Mouse (Mus musculus) heart, postnatal 0 days (tissue): ENCODE measurements at regions not wholly inside any gene's neighbourhood (a gene's known extent, or its start where the extent isn't known, plus 50 kb on each side); places are given as distances from the start of the nearest gene placed in this dataset.

Source experiments
- ATAC-seq: fragments of 200-750 bp; cut with Nextera tagmentation; 2 replicates; pipeline ENCODE4 v1.8.0; 2017; ENCODE audit warnings: low read depth, moderate number of reproducible peaks, moderate library complexity; ENCODE audit not compliant: insufficient read depth
- DNase-seq: peaks from one replicate; pipeline ENCODE4 v3.0.0-alpha.2; 2016; ENCODE audit warnings: low spot score
- H3K27ac ChIP-seq: fragments of 300-500 bp; sonication (generic); 2 replicates; pipeline ENCODE4 v1.5.1; 2014; ENCODE audit warnings: low read depth, mild to moderate bottlenecking
- H3K27me3 ChIP-seq: fragments of 300-500 bp; sonication (generic); 2 replicates; pipeline ENCODE4 v1.6.1; 2014; ENCODE audit warnings: low read length, mixed read lengths; ENCODE audit not compliant: control insufficient read depth, insufficient read depth
- H3K36me3 ChIP-seq: fragments of 300-500 bp; sonication (generic); replicated peaks from 2 replicates; pipeline ENCODE4 v1.6.1; 2014; ENCODE audit warnings: low read length, mixed read lengths; ENCODE audit not compliant: control insufficient read depth, insufficient read depth
- H3K4me1 ChIP-seq: fragments of 300-500 bp; sonication (generic); 2 replicates; pipeline ENCODE4 v1.6.1; 2014; ENCODE audit warnings: antibody characterized with exemption; ENCODE audit not compliant: control insufficient read depth, insufficient read depth
- H3K4me2 ChIP-seq: fragments of 300-500 bp; sonication (generic); 2 replicates; pipeline ENCODE4 v1.6.1; 2014; ENCODE audit warnings: low read depth, mild to moderate bottlenecking, low read length, moderate library complexity
- H3K4me3 ChIP-seq: fragments of 300-500 bp; sonication (generic); 2 replicates; pipeline ENCODE4 v1.5.1; 2014; ENCODE audit warnings: low read depth, low read length
- H3K9ac ChIP-seq: fragments of 300-500 bp; sonication (generic); replicated peaks from 2 replicates; pipeline ENCODE4 v1.6.1; 2014; ENCODE audit warnings: low read depth, low read length, mixed read lengths
- H3K9me3 ChIP-seq: fragments of 300-500 bp; sonication (generic); replicated peaks from 2 replicates; pipeline ENCODE4 v1.6.1; 2016; ENCODE audit warnings: low read length; ENCODE audit not compliant: control insufficient read depth
- CTCF ChIP-seq: IDR thresholded peaks from 2 replicates; pipeline ENCODE4 v1.5.1; 2016; ENCODE audit warnings: antibody characterized with exemption, control low read depth, low read depth
- EP300 ChIP-seq: IDR thresholded peaks from 2 replicates; pipeline ENCODE4 v1.6.1; 2016; ENCODE audit warnings: antibody characterized with exemption, low read depth
- WGBS: fragments of 180-500 bp; shearing (Covaris S2); extraction: QIAGEN DNeasy Blood & Tissue Kit; methylation state at CpG from one replicate; pipeline ENCODE4 v1.1.7; 2014; 5-methylcytosine and 5-hydroxymethylcytosine counted together

DNA sequence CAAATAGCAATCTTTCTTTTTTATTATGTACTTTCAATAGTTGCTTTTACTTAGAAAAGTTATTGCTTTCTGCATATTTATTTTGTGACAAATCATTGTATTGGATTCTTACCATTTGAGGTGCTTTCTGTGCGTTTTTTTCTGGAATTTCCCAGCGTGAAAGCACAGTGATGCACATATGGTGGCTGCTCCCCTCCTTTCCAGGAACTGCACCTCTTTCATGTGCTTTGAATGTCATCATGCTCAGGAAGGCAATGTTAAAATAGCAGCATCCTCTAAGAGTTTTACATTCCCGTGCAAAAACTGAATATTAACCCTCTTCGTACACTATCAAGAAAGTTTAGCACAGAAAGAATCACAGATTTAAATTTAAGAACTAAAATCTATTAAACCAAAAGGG, 279.8 kb upstream of the Eif4g2 start:
- H3K4me3 ChIP-seq, result no peak overlapping the region
- H3K27me3 ChIP-seq, result no peaks in the 10 kb centered on the region
- WGBS, result 70% methylated on average over 4 of the region's 4 CpGs
- ATAC-seq, result no peak
- TF ChIP-seq EP300 (no peak), CTCF (no peak)
- DNase-seq, result no peak
- H3K4me1 ChIP-seq, result no peaks in the 10 kb centered on the region
- H3K9me3 ChIP-seq, result no peaks in the 10 kb centered on the region
- H3K27ac ChIP-seq, result no peak overlapping the region
- no peak overlapping the region for H3K4me2 ChIP-seq
- H3K9ac ChIP-seq, result no peak overlapping the region
- H3K36me3 ChIP-seq, result no peaks in the 10 kb centered on the region

DNA sequence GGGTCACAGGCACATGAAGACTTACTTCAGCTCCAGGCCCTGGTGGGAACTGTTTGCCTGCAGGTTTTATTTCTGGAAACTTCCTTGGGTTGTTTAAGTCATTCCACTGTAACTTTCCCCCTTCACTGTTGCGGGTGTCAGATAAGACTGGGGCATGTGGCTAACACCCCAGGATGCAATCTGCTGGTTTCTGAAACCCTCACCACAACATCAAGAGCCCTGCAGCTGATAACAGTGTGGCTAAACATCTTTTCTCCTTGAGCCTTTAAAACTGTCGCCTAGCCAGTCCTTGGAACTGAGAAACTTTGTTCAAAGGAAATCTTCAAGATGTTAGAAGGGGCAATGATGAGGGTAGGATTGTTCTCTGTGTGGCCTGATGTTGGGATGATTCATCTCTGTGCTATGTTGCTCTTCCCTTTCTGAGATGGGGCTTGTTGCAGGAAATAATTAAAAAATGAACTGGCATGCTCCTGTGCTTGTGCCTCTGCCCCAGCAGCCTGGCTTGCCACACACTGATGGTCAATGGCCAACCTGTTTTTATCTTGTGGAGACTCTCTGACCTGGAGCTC, 272.3 kb upstream of the Eif4g2 start:
- Histone ChIP-seq H3K4me2 (no peak overlapping the region), H3K36me3 (no peaks in the 10 kb centered on the region), H3K9me3 (no peaks in the 10 kb centered on the region), H3K4me1 (peaks cover 8% of the 10 kb centered on the region; the same call in 1 of the 2 replicates), H3K4me3 (no peak overlapping the region), H3K9ac (no peak overlapping the region), H3K27me3 (no peaks in the 10 kb centered on the region), H3K27ac (no peak overlapping the region)
- no peak for DNase-seq
- no peak for TF ChIP-seq EP300
- no peak for TF ChIP-seq CTCF
- ATAC-seq, result no peak
- 17% methylated on average over 2 of the region's 2 CpGs for WGBS

DNA sequence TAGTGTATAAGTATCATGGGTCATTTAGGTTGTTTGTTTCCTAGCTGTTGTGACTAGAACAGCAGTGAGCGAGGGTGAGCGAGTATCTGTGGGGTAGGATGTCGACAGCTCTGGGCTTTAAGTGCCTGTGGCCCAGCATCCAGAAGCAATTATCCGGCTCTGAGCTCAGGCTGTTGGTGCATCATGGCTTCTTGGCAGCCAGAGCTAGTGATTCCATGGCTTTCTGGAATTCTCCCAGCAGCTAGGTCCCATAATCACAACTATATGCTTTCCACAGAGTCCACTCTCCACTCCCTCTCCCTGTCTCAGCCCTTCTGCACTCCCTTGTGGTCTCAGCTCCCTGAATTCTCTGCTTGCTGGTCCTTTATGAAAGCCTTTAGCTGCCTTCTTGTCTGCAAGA, 271.2 kb upstream of the Eif4g2 start:
- H3K27ac ChIP-seq, result no peak overlapping the region
- TF ChIP-seq CTCF (no peak), EP300 (no peak)
- no peaks in the 10 kb centered on the region for H3K27me3 ChIP-seq
- H3K9ac ChIP-seq, result no peak overlapping the region
- DNase-seq (no peak), ATAC-seq (no peak)
- H3K4me1 ChIP-seq, result peaks cover 8% of the 10 kb centered on the region; the same call in 1 of the 2 replicates
- H3K36me3 ChIP-seq, result no peaks in the 10 kb centered on the region
- H3K4me3 ChIP-seq, result no peak overlapping the region
- H3K9me3 ChIP-seq, result no peaks in the 10 kb centered on the region
- 61% methylated on average over 4 of the region's 4 CpGs for WGBS
- no peak overlapping the region for H3K4me2 ChIP-seq

DNA sequence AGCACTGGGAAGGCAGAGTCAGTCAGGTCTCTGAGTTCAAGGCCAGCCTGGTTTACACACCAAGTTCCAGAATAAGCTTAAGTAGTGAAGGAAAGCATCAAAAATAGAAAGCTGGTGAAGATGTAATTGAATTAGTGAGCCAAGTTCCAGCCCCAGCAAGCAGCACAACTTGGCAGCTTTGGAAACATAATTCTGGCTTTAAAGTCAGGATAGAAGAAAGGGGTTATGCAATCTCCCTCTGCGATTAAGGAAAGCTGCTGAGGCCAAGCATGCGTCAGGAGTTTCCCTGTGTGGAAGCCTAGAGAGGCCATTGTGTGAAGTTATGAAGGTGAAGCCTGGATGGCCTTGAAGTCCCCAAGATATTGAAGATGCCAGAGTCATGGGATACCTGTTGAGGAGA, 269.3 kb upstream of the Eif4g2 start:
- Histone ChIP-seq H3K27ac (no peak overlapping the region), H3K9ac (no peak overlapping the region), H3K36me3 (no peaks in the 10 kb centered on the region), H3K4me2 (no peak overlapping the region), H3K9me3 (no peaks in the 10 kb centered on the region), H3K4me3 (no peak overlapping the region), H3K27me3 (no peaks in the 10 kb centered on the region), H3K4me1 (peaks cover 8% of the 10 kb centered on the region; the same call in 1 of the 2 replicates)
- 71% methylated on average over 2 of the region's 2 CpGs for WGBS
- TF ChIP-seq EP300, result no peak
- TF ChIP-seq CTCF, result no peak
- no peak for DNase-seq
- no peak for ATAC-seq

DNA sequence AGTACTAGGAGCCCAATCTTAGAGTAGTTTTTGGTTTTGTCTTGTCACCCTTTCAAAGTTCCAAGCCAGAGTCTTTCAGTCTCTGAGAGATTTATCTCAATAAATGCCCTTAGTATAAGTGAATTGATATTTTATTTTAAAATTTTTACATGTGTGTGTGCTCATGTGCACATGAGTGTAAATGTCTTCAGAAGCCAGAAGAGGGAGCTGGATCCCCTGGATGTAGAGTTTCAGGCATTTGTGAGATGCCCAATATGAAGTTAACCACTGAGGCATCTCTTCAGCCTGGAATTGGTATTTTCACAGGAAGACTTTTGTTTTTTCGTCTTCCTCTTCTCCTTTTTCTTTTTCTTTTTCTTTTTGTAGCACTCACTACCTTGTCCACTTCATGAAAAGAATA, 262.3 kb upstream of the Eif4g2 start:
- Histone ChIP-seq H3K4me1 (no peaks in the 10 kb centered on the region), H3K9ac (no peak overlapping the region), H3K4me2 (no peak overlapping the region), H3K4me3 (no peak overlapping the region), H3K27me3 (no peaks in the 10 kb centered on the region), H3K27ac (no peak overlapping the region), H3K9me3 (no peaks in the 10 kb centered on the region), H3K36me3 (no peaks in the 10 kb centered on the region)
- no peak for ATAC-seq
- DNase-seq, result no peak
- TF ChIP-seq CTCF (peak; percentile 5; the same call in 1 of the 2 replicates), EP300 (no peak)
- 78% methylated on average over 1 of the region's 1 CpGs for WGBS

DNA sequence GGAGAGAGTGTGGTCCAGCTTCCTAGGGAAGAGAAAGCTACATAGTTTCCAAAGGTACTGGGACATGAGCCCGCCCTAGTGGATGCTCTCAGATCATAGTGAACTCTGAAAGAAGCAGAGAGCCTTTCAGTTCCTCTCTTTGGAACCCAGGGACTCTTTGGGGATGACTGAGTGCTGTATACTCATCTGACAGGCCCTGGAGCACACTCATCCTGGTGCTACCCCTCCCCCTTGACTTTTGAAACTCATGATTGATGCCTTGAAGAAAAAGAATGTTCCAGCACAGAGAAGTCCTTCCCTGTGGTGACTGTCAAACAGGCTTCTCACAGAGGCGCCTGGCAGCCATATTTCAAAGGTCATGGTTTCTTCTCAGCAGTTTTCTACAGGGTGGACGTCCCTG, 254.2 kb upstream of the Eif4g2 start:
- 55% methylated on average over 3 of the region's 3 CpGs for WGBS
- Histone ChIP-seq H3K9me3 (no peaks in the 10 kb centered on the region), H3K4me3 (no peak overlapping the region), H3K4me1 (no peaks in the 10 kb centered on the region), H3K9ac (no peak overlapping the region), H3K4me2 (no peak overlapping the region), H3K27ac (no peak overlapping the region), H3K36me3 (no peaks in the 10 kb centered on the region), H3K27me3 (no peaks in the 10 kb centered on the region)
- ATAC-seq (no peak), DNase-seq (no peak)
- no peak for TF ChIP-seq CTCF
- TF ChIP-seq EP300, result no peak
